Mouse (Mus musculus) heart, adult 2 months (tissue): Measurements from ENCODE around the gene Btbd9. TPM values are rescaled to one million over a fixed set of nuclear protein-coding genes. Genes with fewer than 3 reads are reported as not detected.

Experiments used
- DNase-seq, 2 experiments: peaks; one replicate each; pipeline ENCODE4 v3.0.0; 2021
- H3K27ac ChIP-seq: fragments of 200-600 bp; 2 replicates; pipeline ENCODE4 v1.8.1; 2022
- H3K27me3 ChIP-seq: fragments of 200-500 bp; 2 replicates; pipeline ENCODE4 v1.6.1; 2012; ENCODE audit warnings: mild to moderate bottlenecking, low read length, inconsistent platforms, mixed read lengths; ENCODE audit not compliant: control insufficient read depth, insufficient read depth
- H3K36me3 ChIP-seq: fragments of 200-500 bp; 2 replicates; pipeline ENCODE4 v1.6.1; 2012; ENCODE audit warnings: low read length, inconsistent platforms; ENCODE audit not compliant: control insufficient read depth, insufficient read depth
- H3K4me1 ChIP-seq: fragments of 200-500 bp; 2 replicates; pipeline ENCODE4 v1.6.1; 2011; ENCODE audit warnings: low read length; ENCODE audit not compliant: control insufficient read depth, insufficient read depth
- H3K4me3 ChIP-seq: fragments of 200-600 bp; 2 replicates; pipeline ENCODE4 v1.8.1; 2022
- H3K79me2 ChIP-seq: fragments of 200-500 bp; replicated peaks from 2 replicates; pipeline ENCODE4 v1.6.1; 2012; ENCODE audit warnings: mild to moderate bottlenecking, inconsistent platforms, low read length, moderate library complexity, mixed read lengths; ENCODE audit not compliant: control insufficient read depth, insufficient read depth
- H3K9ac ChIP-seq: fragments of 200-500 bp; 2 replicates; pipeline ENCODE4 v1.6.1; 2012; ENCODE audit warnings: low read depth, mild to moderate bottlenecking, control low read depth, inconsistent platforms, low read length, mixed read lengths
- CTCF ChIP-seq: fragments of 200-600 bp; IDR thresholded peaks from 2 replicates; pipeline ENCODE4 v1.8.1; 2022; ENCODE audit warnings: antibody characterized with exemption, mild to moderate bottlenecking, moderate library complexity
- EP300 ChIP-seq: fragments of 200-500 bp; IDR thresholded peaks from 2 replicates; pipeline ENCODE4 v1.6.1; 2011; ENCODE audit warnings: low read depth, low read length, control low read depth; ENCODE audit not compliant: insufficient read depth
- POLR2A ChIP-seq: fragments of 200-500 bp; IDR thresholded peaks from 2 replicates; pipeline ENCODE4 v1.6.1; 2011; ENCODE audit warnings: mild to moderate bottlenecking, low read depth, low read length, control low read depth; ENCODE audit not compliant: insufficient read depth
- WGBS: fragments of 180-500 bp; shearing (Covaris S2); methylation state at CpG from one replicate; pipeline ENCODE4 v1.1.7; 2018; 5-methylcytosine and 5-hydroxymethylcytosine counted together
- intact Hi-C: fragments of 180-260 bp; cut with DNase I; formaldehyde crosslinking; loops from one replicate; pipeline ENCODE4 v1.15.1; 2025
- polyA plus RNA-seq: library from polyadenylated mRNA; depleted of rRNA; stranded (reverse); fragments of >200 nt; gene quantifications from 2 replicates; pipeline ENCODE4 v1.2.3, GENCODE M21; 2012
- total RNA-seq, 2 experiments: library from RNA; stranded (reverse); gene quantifications; 2 replicates each; pipeline ENCODE4 v1.2.3; 2021

Gene Btbd9
- total and polyA plus RNA-seq, 3 experiments, result 8.1 to 22.0 (median 20.9) TPM

DNA sequence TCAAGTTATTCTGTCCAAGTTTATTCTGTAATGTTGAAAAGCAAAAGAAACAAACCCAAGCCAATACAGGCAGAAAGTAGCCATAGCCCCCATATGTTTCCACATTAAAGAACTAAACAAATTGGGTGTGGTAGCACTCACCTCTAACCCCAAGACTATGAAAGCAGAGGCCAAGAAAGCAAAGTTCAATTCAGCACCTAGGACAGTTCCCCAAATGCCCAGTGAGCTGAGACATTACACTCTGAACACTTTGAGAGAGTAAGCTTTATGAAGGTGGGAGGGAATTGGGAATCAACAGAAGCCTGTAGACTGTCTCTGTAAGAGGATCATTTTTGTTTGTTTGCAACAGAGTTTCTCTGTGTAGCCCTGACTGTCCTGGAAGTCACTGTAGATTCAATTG, 186.6 kb downstream of the Btbd9 start:
- Histone ChIP-seq H3K79me2 (no peaks in the 10 kb centered on the region), H3K4me1 (no peaks in the 10 kb centered on the region), H3K27me3 (no peaks in the 10 kb centered on the region), H3K27ac (no peak overlapping the region), H3K4me3 (no peak overlapping the region), H3K9ac (no peak overlapping the region), H3K36me3 (no peaks in the 10 kb centered on the region)
- DNase-seq, result no peak
- TF ChIP-seq POLR2A, result no peak
- no peak for TF ChIP-seq CTCF
- TF ChIP-seq EP300, result no peak
- intact Hi-C loops, result loop anchor here (5.0 kb wide), 1 partner anchor 493 kb away; no protein-coding TSS in a partner anchor

GRCm38 (mm10) chr17:30388817-30389216, 187.5 kb downstream of the Btbd9 start:
- no peak for DNase-seq
- no peaks in the 10 kb centered on the region for H3K79me2 ChIP-seq
- intact Hi-C loops, result loop anchor here (5.0 kb wide), 1 partner anchor 493 kb away; no protein-coding TSS in a partner anchor
- H3K36me3 ChIP-seq, result no peaks in the 10 kb centered on the region
- H3K9ac ChIP-seq, result no peak overlapping the region
- H3K27ac ChIP-seq, result no peak overlapping the region
- H3K4me1 ChIP-seq, result no peaks in the 10 kb centered on the region
- 69% methylated on average over 4 of the region's 4 CpGs for WGBS
- H3K4me3 ChIP-seq, result no peak overlapping the region
- H3K27me3 ChIP-seq, result no peaks in the 10 kb centered on the region
- TF ChIP-seq POLR2A (no peak), CTCF (no peak), EP300 (no peak)

- Histone ChIP-seq H3K27me3 (no peaks in the 10 kb centered on the region), H3K4me1 (no peaks in the 10 kb centered on the region), H3K79me2 (no peaks in the 10 kb centered on the region), H3K36me3 (no peaks in the 10 kb centered on the region), H3K4me3 (no peak overlapping the region), H3K27ac (no peak overlapping the region), H3K9ac (no peak overlapping the region)
- TF ChIP-seq EP300, result no peak
- TF ChIP-seq CTCF, result no peak
- no peak for TF ChIP-seq POLR2A
- intact Hi-C loops, result loop anchor here (5.0 kb wide), 1 partner anchor 494 kb away; no protein-coding TSS in a partner anchor
- 85% methylated on average over 3 of the region's 3 CpGs for whole genome bisulfite sequencing
- DNase-seq, result no peak
Observed at GRCm38 (mm10) chr17:30388391-30388790, 187.9 kb downstream of the Btbd9 start.

DNA sequence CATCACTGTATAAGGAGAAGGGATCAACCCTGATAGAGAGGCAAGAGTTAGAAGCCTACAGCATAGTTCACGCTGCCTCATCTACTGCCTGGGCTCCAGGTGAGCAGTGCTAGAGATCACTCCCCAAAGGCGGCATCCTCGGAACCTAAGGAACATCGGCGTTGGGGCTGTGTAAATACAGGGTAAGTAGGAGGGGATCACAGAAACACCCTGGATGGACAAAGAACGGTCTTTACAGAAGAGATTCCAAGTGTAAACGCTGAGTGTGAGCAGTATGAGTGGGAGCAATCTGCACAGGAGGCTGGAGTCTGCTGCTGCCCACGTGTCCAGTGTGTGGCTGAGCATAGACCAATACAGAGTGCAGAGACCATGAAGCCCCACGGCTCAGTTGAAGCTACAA, 190.0 kb downstream of the Btbd9 start:
- 95% methylated on average over 9 of the region's 9 CpGs for WGBS
- intact Hi-C loops, result loop anchor here (5.0 kb wide), 1 partner anchor 496 kb away; no protein-coding TSS in a partner anchor
- no peaks in the 10 kb centered on the region for H3K79me2 ChIP-seq
- DNase-seq, result no peak
- H3K36me3 ChIP-seq, result no peaks in the 10 kb centered on the region
- H3K9ac ChIP-seq, result no peak overlapping the region
- H3K27me3 ChIP-seq, result no peaks in the 10 kb centered on the region
- no peaks in the 10 kb centered on the region for H3K4me1 ChIP-seq
- TF ChIP-seq CTCF (no peak), POLR2A (no peak), EP300 (no peak)
- H3K27ac ChIP-seq, result no peak overlapping the region
- no peak overlapping the region for H3K4me3 ChIP-seq

- no peak overlapping the region for H3K9ac ChIP-seq
- DNase-seq, result no peak
- no peak overlapping the region for H3K27ac ChIP-seq
- no peaks in the 10 kb centered on the region for H3K4me1 ChIP-seq
- no peaks in the 10 kb centered on the region for H3K36me3 ChIP-seq
- H3K27me3 ChIP-seq, result no peaks in the 10 kb centered on the region
- H3K79me2 ChIP-seq, result no peaks in the 10 kb centered on the region
- no peak for TF ChIP-seq POLR2A
- no peak for TF ChIP-seq CTCF
- no peak for TF ChIP-seq EP300
- WGBS, result 92% methylated on average over 6 of the region's 6 CpGs
- no peak overlapping the region for H3K4me3 ChIP-seq
- intact Hi-C loops, result no loop called here
Observed at GRCm38 (mm10) chr17:30383649-30384048, 192.6 kb downstream of the Btbd9 start.

- H3K27me3 ChIP-seq, result no peaks in the 10 kb centered on the region
- no peaks in the 10 kb centered on the region for H3K36me3 ChIP-seq
- H3K4me3 ChIP-seq, result no peak overlapping the region
- no peak for TF ChIP-seq EP300
- TF ChIP-seq POLR2A, result no peak
- TF ChIP-seq CTCF, result no peak
- 81% methylated on average over 5 of the region's 5 CpGs for WGBS
- intact Hi-C loops, result no loop called here
- H3K9ac ChIP-seq, result no peak overlapping the region
- no peaks in the 10 kb centered on the region for H3K79me2 ChIP-seq
- no peak overlapping the region for H3K27ac ChIP-seq
- H3K4me1 ChIP-seq, result no peaks in the 10 kb centered on the region
- DNase-seq, result no peak
Observed at GRCm38 (mm10) chr17:30378221-30379010, 197.9 kb downstream of the Btbd9 start.
